Mouse (Mus musculus): ENCODE measurements around the gene Pkm.

Gene Pkm

GRCm38 (mm10) chr9:59666813-59667212 lies 10.6 kb downstream of the Pkm start:
- DNase-seq = no peak

- DNase-seq = no peak
Measured at GRCm38 (mm10) chr9:59667250-59667649, 11.1 kb downstream of the Pkm start.

GRCm38 (mm10) chr9:59667904-59668303 lies 11.7 kb downstream of the Pkm start:
- DNase-seq = no peak

- no peak for DNase-seq
Measured at GRCm38 (mm10) chr9:59668473-59668872, 12.3 kb downstream of the Pkm start.

- no peak for DNase-seq
Measured at GRCm38 (mm10) chr9:59669172-59669571, 13.0 kb downstream of the Pkm start.

- peak; percentile 76 for DNase-seq
Measured at GRCm38 (mm10) chr9:59672195-59672894, 16.2 kb downstream of the Pkm start.

- no peak for DNase-seq
Measured at GRCm38 (mm10) chr9:59673427-59673826, 17.3 kb downstream of the Pkm start.

GRCm38 (mm10) chr9:59675598-59675997 lies 19.4 kb downstream of the Pkm start:
- DNase-seq = no peak

GRCm38 (mm10) chr9:59678313-59678712 lies 22.1 kb downstream of the Pkm start:
- peak; percentile 78 for DNase-seq

- peak; percentile 67 for DNase-seq
Measured at GRCm38 (mm10) chr9:59679678-59680533, 23.7 kb downstream of the Pkm start, which contains the start of gene Gramd2. TSS of gene Gramd2 (plus strand) at chr9:59680144.

GRCm38 (mm10) chr9:59680534-59680875 lies 24.3 kb downstream of the Pkm start:
- peak; percentile 29 for DNase-seq

- DNase-seq = no peak
Measured at GRCm38 (mm10) chr9:59684020-59684419, 27.9 kb downstream of the Pkm start.

- no peak for DNase-seq
Measured at GRCm38 (mm10) chr9:59687416-59688046, 31.4 kb downstream of the Pkm start.

- no peak for DNase-seq
Measured at GRCm38 (mm10) chr9:59691635-59692094, 35.5 kb downstream of the Pkm start.

GRCm38 (mm10) chr9:59692145-59692544 lies 36.0 kb downstream of the Pkm start:
- DNase-seq = no peak

- no peak for DNase-seq
Measured at GRCm38 (mm10) chr9:59694571-59695450, 38.6 kb downstream of the Pkm start.

GRCm38 (mm10) chr9:59695451-59695813 lies 39.3 kb downstream of the Pkm start:
- DNase-seq = no peak

GRCm38 (mm10) chr9:59696381-59696780 lies 40.2 kb downstream of the Pkm start:
- DNase-seq = no peak

- DNase-seq = no peak
Measured at GRCm38 (mm10) chr9:59701094-59701493, 44.9 kb downstream of the Pkm start.

GRCm38 (mm10) chr9:59703099-59703498 lies 46.9 kb downstream of the Pkm start:
- no peak for DNase-seq

- DNase-seq = no peak
Measured at GRCm38 (mm10) chr9:59706850-59707825, 51.0 kb downstream of the Pkm start.
